Mouse (Mus musculus) myocyte (in vitro differentiated cells): ENCODE results near the gene Cdc14a. TPM values are rescaled to one million over a fixed set of nuclear protein-coding genes. Genes with fewer than 3 reads are reported as not detected.

Experiments used
- H3K27me3 ChIP-seq: one replicate; pipeline ENCODE4 v1.6.1; 2011; ENCODE audit not compliant: control insufficient read depth, insufficient read depth, insufficient read length
- H3K36me3 ChIP-seq: one replicate; pipeline ENCODE4 v1.6.1; 2011; ENCODE audit not compliant: control insufficient read depth, insufficient read depth
- H3K4me2 ChIP-seq: one replicate; pipeline ENCODE4 v1.6.1; 2011; ENCODE audit warnings: low read depth, control low read depth
- H3K4me3 ChIP-seq: one replicate; pipeline ENCODE4 v1.5.1; 2011; ENCODE audit warnings: mild to moderate bottlenecking, control low read depth, moderate library complexity
- H3K79me2 ChIP-seq: one replicate; pipeline ENCODE4 v1.6.1; 2011; ENCODE audit not compliant: control insufficient read depth, insufficient read depth
- H3ac ChIP-seq: one replicate; pipeline ENCODE4 v1.6.1; 2011; ENCODE audit not compliant: control insufficient read depth, insufficient read length
- CEBPB ChIP-seq: IDR thresholded peaks from 2 replicates; pipeline ENCODE4 v1.6.1; 2011; ENCODE audit warnings: mild to moderate bottlenecking, moderate library complexity; ENCODE audit not compliant: poor library complexity, insufficient read depth, severe bottlenecking
- E2F4 ChIP-seq: IDR thresholded peaks from one replicate; pipeline ENCODE4 v1.6.1; 2011; ENCODE audit warnings: mild to moderate bottlenecking, control low read depth, moderate library complexity; ENCODE audit not compliant: insufficient read depth
- MAX ChIP-seq: IDR thresholded peaks from one replicate; pipeline ENCODE4 v1.6.1; 2011; ENCODE audit warnings: low read depth, mild to moderate bottlenecking, control low read depth
- MYOD1 ChIP-seq, 3 experiments: IDR thresholded peaks; one replicate each; pipeline ENCODE4 v1.6.1; 2011; ENCODE audit warnings: control low read depth in 2 of 3, low read depth in 2 of 3, mild to moderate bottlenecking in 2 of 3, moderate library complexity in 1 of 3; ENCODE audit not compliant: insufficient read length in 2 of 3, control insufficient read depth in 1 of 3
- MYOG ChIP-seq, 3 experiments: IDR thresholded peaks; one replicate each; pipeline ENCODE4 v1.6.1; 2011; ENCODE audit warnings: control low read depth in 2 of 3, low read depth in 2 of 3, mild to moderate bottlenecking in 2 of 3; ENCODE audit not compliant: insufficient read length in 2 of 3, control insufficient read depth in 1 of 3, insufficient read depth in 1 of 3
- POLR2A ChIP-seq: IDR thresholded peaks from one replicate; pipeline ENCODE4 v1.6.1; 2011; ENCODE audit warnings: low read depth, mild to moderate bottlenecking, control low read depth, moderate library complexity; ENCODE audit not compliant: insufficient read length
- POLR2AphosphoS2 ChIP-seq: IDR thresholded peaks from one replicate; pipeline ENCODE4 v1.6.1; 2011; ENCODE audit warnings: low read depth, control low read depth; ENCODE audit not compliant: insufficient read length
- REST ChIP-seq: IDR thresholded peaks from one replicate; pipeline ENCODE4 v1.6.1; 2011; ENCODE audit warnings: mild to moderate bottlenecking, control low read depth, moderate library complexity; ENCODE audit not compliant: insufficient read depth, insufficient read length
- SRF ChIP-seq: IDR thresholded peaks from one replicate; pipeline ENCODE4 v1.6.1; 2011; ENCODE audit warnings: low read depth; ENCODE audit not compliant: control insufficient read depth, insufficient read length
- TCF12 ChIP-seq: IDR thresholded peaks from one replicate; pipeline ENCODE4 v1.6.1; 2011; ENCODE audit warnings: mild to moderate bottlenecking, control low read depth; ENCODE audit not compliant: poor library complexity, insufficient read depth, severe bottlenecking
- TCF3 ChIP-seq: IDR thresholded peaks from one replicate; pipeline ENCODE4 v1.6.1; 2011; ENCODE audit warnings: low read depth, control low read depth; ENCODE audit not compliant: insufficient read length
- USF1 ChIP-seq: IDR thresholded peaks from one replicate; pipeline ENCODE4 v1.6.1; 2011; ENCODE audit warnings: low read depth, mild to moderate bottlenecking, control low read depth, moderate library complexity
- polyA plus RNA-seq: library from polyadenylated mRNA; unstranded; fragments of >200 nt; fragmentation: generic; extraction: Trizol; gene quantifications from one replicate; pipeline ENCODE4 v1.2.1, GENCODE M21; 2012; ENCODE audit warnings: missing spikeins

Gene Cdc14a
- polyA plus RNA-seq, 1 experiment = 0.65 TPM

DNA sequence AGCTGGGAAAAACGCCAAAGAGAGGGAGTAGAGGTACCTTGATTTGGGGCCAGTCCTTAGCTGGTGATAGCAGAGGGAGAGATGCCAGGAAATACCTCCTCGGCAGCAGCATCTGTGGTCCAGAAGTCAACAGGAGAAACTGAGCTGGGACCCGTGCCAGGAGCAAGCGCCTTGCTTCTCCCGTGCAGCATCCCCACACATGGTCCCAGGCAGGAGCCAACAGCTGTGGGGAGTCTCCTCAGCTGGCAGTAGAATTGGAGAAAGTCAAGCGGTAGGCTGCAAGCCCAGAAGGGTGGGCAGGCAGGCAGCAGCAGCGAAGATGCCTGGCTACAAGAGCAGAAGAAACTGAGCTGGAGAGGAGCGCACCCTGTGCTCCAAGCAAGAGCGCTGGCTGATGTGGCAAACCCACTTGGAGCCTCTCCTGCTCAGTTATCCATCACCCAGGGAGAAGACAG is 170.7 kb downstream of the Cdc14a start, which contains the start of gene Gpr88:
Gpr88 (minus strand) TSS at position 427 of the 455 bp plus-strand sequence.
- Histone ChIP-seq H3K27me3 (peaks cover 17% of the 10 kb centered on the region), H3K79me2 (no peaks in the 10 kb centered on the region), H3K4me2 (peak within 1 kb of the TSS; percentile 62), H3K4me3 (no peak within 1 kb of the TSS), H3K36me3 (no peaks in the 10 kb centered on the region), H3ac (no peak within 1 kb of the TSS)
- TF ChIP-seq USF1 = no peak
- TF ChIP-seq REST = no peak

DNA sequence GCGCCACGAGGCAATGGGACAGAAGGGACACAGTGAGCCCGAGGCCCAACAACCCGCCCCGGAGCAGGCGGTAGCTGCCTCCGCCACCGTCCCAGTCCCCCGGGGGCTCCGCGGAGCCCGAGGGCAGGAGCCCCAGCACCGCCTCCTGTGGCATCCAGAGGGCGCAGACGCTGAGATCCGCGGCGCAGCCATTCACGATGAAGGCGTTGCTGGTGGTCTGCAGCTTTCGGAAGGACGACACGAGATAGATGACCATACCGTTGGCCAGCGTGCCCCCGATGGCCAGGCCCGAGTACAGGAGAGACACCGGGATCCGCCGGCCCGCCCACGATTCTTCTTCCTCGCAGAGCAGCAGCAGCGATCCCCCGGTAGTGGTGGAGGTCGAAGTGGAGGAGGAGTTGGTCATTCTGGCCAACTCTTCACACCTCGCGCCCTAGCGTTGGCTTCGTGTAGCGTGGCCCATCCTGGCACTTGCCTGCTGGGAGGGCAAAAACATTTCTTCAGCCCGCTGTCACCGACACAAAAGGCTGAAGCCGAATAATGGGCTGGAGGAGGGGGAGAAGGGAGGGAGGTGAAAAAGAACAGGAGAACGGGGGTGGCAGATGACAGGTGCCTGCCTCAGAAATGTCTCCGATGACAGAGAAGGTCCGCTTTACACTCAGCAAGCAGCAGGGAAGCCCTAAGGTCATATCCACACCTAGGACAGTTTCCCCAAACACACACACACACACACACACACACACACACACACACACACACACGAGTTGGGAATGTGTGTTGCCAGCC is 171.4 kb downstream of the Cdc14a start:
- Histone ChIP-seq H3K4me2 (peak overlapping the region; percentile 62), H3K79me2 (no peaks in the 10 kb centered on the region), H3ac (no peak overlapping the region), H3K36me3 (no peaks in the 10 kb centered on the region), H3K27me3 (peaks cover 17% of the 10 kb centered on the region), H3K4me3 (no peak overlapping the region)
- no peak for TF ChIP-seq REST
- no peak for TF ChIP-seq MYOD1 (IDR thresholded peaks at IDR 0.05; ENCODE audit: control insufficient read depth in 1 of 3, insufficient read length in 2 of 3, low read depth in 2 of 3)
- TF ChIP-seq CEBPB = no peak
- no peak for TF ChIP-seq POLR2A
- no peak for TF ChIP-seq MAX
- TF ChIP-seq USF1 = no peak
- TF ChIP-seq TCF3 = no peak
- TF ChIP-seq SRF = no peak
- no peak for TF ChIP-seq TCF12
- no peak for TF ChIP-seq E2F4

- Histone ChIP-seq H3K4me3 (no peak overlapping the region), H3ac (no peak overlapping the region), H3K4me2 (peak overlapping the region; percentile 62), H3K36me3 (no peaks in the 10 kb centered on the region), H3K27me3 (peaks cover 17% of the 10 kb centered on the region), H3K79me2 (no peaks in the 10 kb centered on the region)
- TF ChIP-seq REST (no peak), POLR2AphosphoS2 (no peak), CEBPB (no peak), MYOG (IDR thresholded peaks at IDR 0.05; ENCODE audit: control insufficient read depth in 1 of 3, insufficient read depth in 1 of 3, insufficient read length in 2 of 3, low read depth in 2 of 3) (no peak), USF1 (no peak), MAX (no peak), TCF3 (no peak), POLR2A (no peak), E2F4 (no peak), SRF (no peak), TCF12 (no peak), MYOD1 (IDR thresholded peaks at IDR 0.05; ENCODE audit: control insufficient read depth in 1 of 3, insufficient read length in 2 of 3, low read depth in 2 of 3) (no peak)
Observed at GRCm38 (mm10) chr3:116251481-116252254, 172.2 kb downstream of the Cdc14a start.

GRCm38 (mm10) chr3:116249026-116249425 is 174.8 kb downstream of the Cdc14a start:
- no peak overlapping the region for H3K4me2 ChIP-seq
- H3K79me2 ChIP-seq = no peaks in the 10 kb centered on the region
- no peak overlapping the region for H3ac ChIP-seq
- H3K36me3 ChIP-seq = no peaks in the 10 kb centered on the region
- H3K27me3 ChIP-seq = peaks cover 17% of the 10 kb centered on the region
- H3K4me3 ChIP-seq = no peak overlapping the region
- TF ChIP-seq SRF (no peak), MYOG (IDR thresholded peaks at IDR 0.05; ENCODE audit: control insufficient read depth in 1 of 3, insufficient read depth in 1 of 3, insufficient read length in 2 of 3, low read depth in 2 of 3) (no peak), USF1 (no peak), MAX (no peak), TCF12 (no peak), POLR2A (no peak), REST (no peak), POLR2AphosphoS2 (no peak), MYOD1 (IDR thresholded peaks at IDR 0.05; ENCODE audit: control insufficient read depth in 1 of 3, insufficient read length in 2 of 3, low read depth in 2 of 3) (no peak), CEBPB (no peak), TCF3 (no peak), E2F4 (no peak)
